Mouse (Mus musculus) embryonic facial prominence, embryonic 11.5 days (tissue): ENCODE results near the gene Cox8b. TPM values are rescaled to one million over a fixed set of nuclear protein-coding genes. Genes with fewer than 3 reads are reported as not detected.

Experiments used
- ATAC-seq: fragments of 200-750 bp; cut with Nextera tagmentation; replicated peaks from 2 replicates; pipeline ENCODE4 v1.8.0; 2017; ENCODE audit warnings: low read depth; ENCODE audit not compliant: insufficient number of reproducible peaks, low FRiP score, low TSS enrichment
- DNase-seq: peaks from one replicate; pipeline ENCODE4 v3.0.0-alpha.2; 2015; ENCODE audit warnings: low spot score
- H3K27ac ChIP-seq: fragments of 300-500 bp; sonication (generic); replicated peaks from 2 replicates; pipeline ENCODE4 v1.5.1; 2014; ENCODE audit warnings: mild to moderate bottlenecking, low read depth, low read length, control low read depth
- H3K27me3 ChIP-seq: fragments of 300-500 bp; sonication (generic); 2 replicates; pipeline ENCODE4 v1.6.1; 2014; ENCODE audit warnings: mild to moderate bottlenecking, low read length, moderate library complexity, mixed read lengths; ENCODE audit not compliant: control insufficient read depth, insufficient read depth
- H3K36me3 ChIP-seq: fragments of 300-500 bp; sonication (generic); replicated peaks from 2 replicates; pipeline ENCODE4 v1.6.1; 2014; ENCODE audit warnings: low read depth, mild to moderate bottlenecking, low read length, moderate library complexity, mixed read lengths; ENCODE audit not compliant: control insufficient read depth, insufficient read depth
- H3K4me1 ChIP-seq: fragments of 300-500 bp; sonication (generic); 2 replicates; pipeline ENCODE4 v1.6.1; 2014; ENCODE audit warnings: low read length, mixed read lengths; ENCODE audit not compliant: control insufficient read depth, insufficient read depth
- H3K4me2 ChIP-seq: fragments of 300-500 bp; sonication (generic); 2 replicates; pipeline ENCODE4 v1.6.1; 2014; ENCODE audit warnings: low read depth, mild to moderate bottlenecking, control low read depth, low read length, moderate library complexity
- H3K4me3 ChIP-seq: fragments of 300-500 bp; sonication (generic); 2 replicates; pipeline ENCODE4 v1.5.1; 2014; ENCODE audit warnings: low read depth, low read length, control low read depth
- H3K9ac ChIP-seq: fragments of 300-500 bp; sonication (generic); replicated peaks from 2 replicates; pipeline ENCODE4 v1.6.1; 2014; ENCODE audit warnings: mild to moderate bottlenecking, control low read depth, low read length
- H3K9me3 ChIP-seq: fragments of 300-500 bp; sonication (generic); replicated peaks from 2 replicates; pipeline ENCODE4 v1.6.1; 2016; ENCODE audit warnings: mild to moderate bottlenecking, low read length, inconsistent platforms, mixed read lengths; ENCODE audit not compliant: control insufficient read depth
- WGBS: fragments of 180-500 bp; shearing (Covaris S2); extraction: QIAGEN DNeasy Blood & Tissue Kit; methylation state at CpG from one replicate; pipeline ENCODE4 v1.1.7; 2014; 5-methylcytosine and 5-hydroxymethylcytosine counted together
- polyA plus RNA-seq: library from polyadenylated mRNA; unstranded; fragments of >200 nt; fragmentation: Nextera tagmentation; extraction: Ambion mirVana; gene quantifications from 2 replicates; pipeline ENCODE4 v1.2.1, GENCODE M21; 2014

Cox8b gene
- polyA plus RNA-seq, 1 experiment from 2014 or later = not detected

DNA sequence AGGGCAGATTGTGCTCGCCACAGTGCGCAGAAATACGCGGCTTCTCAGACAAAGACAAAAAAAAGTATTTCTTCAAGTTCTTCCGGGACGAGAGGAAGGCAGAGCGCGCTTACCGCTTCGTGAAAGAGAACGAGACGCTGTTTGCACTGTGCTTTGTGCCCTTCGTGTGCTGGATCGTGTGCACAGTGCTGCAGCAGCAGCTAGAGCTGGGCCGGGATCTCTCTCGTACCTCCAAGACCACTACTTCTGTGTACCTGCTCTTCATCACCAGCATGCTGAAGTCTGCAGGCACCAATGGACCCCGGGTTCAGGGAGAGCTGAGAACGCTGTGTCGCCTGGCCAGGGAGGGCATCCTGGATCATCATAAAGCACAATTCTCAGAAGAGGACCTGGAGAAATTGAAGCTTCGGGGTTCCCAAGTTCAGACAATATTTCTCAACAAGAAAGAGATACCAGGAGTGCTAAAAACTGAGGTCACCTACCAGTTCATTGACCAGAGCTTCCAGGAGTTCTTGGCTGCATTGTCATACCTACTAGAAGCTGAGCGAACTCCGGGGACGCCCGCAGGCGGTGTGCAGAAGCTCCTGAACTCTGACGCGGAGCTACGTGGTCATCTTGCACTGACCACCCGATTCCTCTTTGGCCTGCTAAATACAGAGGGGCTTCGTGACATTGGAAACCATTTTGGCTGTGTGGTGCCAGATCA, 23.0 kb upstream of the Cox8b start:
- 21% methylated on average over 30 of the region's 30 CpGs for WGBS
- peak overlapping the region; percentile 67 for H3K4me2 ChIP-seq
- H3K4me1 ChIP-seq = peaks cover 9% of the 10 kb centered on the region
- peaks cover 41% of the 10 kb centered on the region for H3K27me3 ChIP-seq
- no peak for ATAC-seq
- DNase-seq = peak; percentile 16
- no peak overlapping the region for H3K27ac ChIP-seq
- no peaks in the 10 kb centered on the region for H3K36me3 ChIP-seq
- peak overlapping the region; percentile 31 for H3K4me3 ChIP-seq
- H3K9me3 ChIP-seq = no peaks in the 10 kb centered on the region
- peak overlapping the region; percentile 39 for H3K9ac ChIP-seq

- ATAC-seq = no peak
These were observed 22.3 kb upstream of the Cox8b start for GRCm38 (mm10) chr7:140922398-140923069.

DNA sequence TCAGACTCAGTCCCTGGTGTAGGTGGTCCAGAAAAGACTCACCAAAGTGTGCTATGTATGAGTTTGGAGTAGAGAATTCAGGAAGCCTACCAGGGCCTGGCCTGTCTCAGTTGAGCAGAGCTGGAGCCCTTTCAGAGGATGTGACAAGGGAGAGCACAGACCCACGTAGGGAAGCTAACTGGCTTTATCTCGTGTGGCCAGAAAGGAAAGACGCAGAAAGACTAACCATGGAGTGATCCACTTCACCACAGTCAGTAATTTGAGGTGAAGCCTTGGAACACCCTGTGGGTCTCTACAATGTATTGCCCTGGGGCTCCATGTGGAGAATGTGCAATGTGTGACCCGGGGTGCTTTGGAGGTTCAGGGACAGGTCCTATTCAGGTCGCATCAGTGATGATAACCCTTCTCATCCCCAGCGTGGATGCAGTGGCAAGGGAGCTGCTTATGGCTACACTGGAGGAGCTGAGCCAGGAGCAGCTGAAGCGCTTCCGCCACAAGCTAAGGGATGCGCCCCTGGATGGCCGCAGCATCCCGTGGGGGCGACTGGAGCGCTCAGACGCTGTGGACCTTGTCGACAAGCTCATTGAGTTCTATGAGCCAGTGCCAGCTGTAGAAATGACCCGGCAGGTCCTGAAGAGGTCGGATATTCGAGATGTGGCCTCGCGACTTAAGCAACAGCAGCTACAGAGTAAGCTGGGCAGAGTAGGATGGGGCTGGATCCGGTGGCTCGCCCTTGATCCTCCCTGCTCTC, 21.2 kb upstream of the Cox8b start:
- H3K9me3 ChIP-seq = no peaks in the 10 kb centered on the region
- H3K9ac ChIP-seq = no peak overlapping the region
- no peak overlapping the region for H3K27ac ChIP-seq
- no peak for ATAC-seq
- no peak for DNase-seq
- 24% methylated on average over 22 of the region's 22 CpGs for WGBS
- peaks cover 41% of the 10 kb centered on the region for H3K27me3 ChIP-seq
- no peak overlapping the region; the same call in 1 of the 2 replicates for H3K4me2 ChIP-seq
- H3K4me1 ChIP-seq = peaks cover 9% of the 10 kb centered on the region
- H3K4me3 ChIP-seq = no peak overlapping the region
- no peaks in the 10 kb centered on the region for H3K36me3 ChIP-seq

More at GRCm38 (mm10) chr7:140922398-140923069, 22.3 kb upstream of the Cox8b start:
- peaks cover 9% of the 10 kb centered on the region for H3K4me1 ChIP-seq
- peaks cover 41% of the 10 kb centered on the region for H3K27me3 ChIP-seq
- peak overlapping the region; percentile 39 for H3K9ac ChIP-seq
- H3K36me3 ChIP-seq = no peaks in the 10 kb centered on the region
- WGBS = under 1% methylated on average over 49 of the region's 49 CpGs
- H3K4me3 ChIP-seq = peak overlapping the region; percentile 31
- no peaks in the 10 kb centered on the region for H3K9me3 ChIP-seq
- H3K4me2 ChIP-seq = peak overlapping the region; percentile 67
- DNase-seq = peak; percentile 59
- no peak overlapping the region for H3K27ac ChIP-seq

DNA sequence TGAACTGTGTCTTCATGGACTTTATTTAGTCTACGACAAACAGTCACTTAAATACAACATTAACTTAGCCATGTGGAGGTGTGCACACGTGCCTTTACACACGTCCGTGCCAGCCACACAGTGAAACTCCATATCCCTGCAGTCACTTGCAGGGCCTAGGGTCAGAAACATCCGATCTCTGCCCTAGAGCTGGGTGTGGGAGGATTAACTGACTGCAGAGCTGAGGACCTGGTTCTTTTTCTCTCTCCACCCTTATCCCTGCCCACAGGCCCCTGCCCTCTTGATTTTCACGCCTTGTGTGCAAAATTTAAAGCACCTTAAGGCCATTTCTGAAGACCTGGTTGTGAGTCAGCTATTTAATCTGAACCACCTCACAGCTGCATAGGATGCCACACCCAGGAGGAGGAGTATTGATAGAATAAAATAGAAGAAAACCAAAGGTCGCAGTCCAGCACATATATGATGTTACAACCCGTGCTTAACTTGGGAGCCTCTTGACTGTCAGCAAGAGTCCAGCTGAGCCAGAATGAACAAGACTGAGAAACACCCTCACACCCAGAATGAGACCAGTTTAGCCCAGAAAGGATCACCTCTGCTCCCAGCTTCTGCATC, 20.3 kb upstream of the Cox8b start, which contains the start of gene Nlrp6:
TSS of gene Nlrp6 (plus strand) at position 485 of the 612 bp plus-strand sequence.
- DNase-seq = no peak
- no peak within 1 kb of the TSS for H3K4me2 ChIP-seq

GRCm38 (mm10) chr7:140919911-140920310, 19.7 kb upstream of the Cox8b start:
- Histone ChIP-seq H3K4me1 (peaks cover 9% of the 10 kb centered on the region), H3K4me2 (no peak overlapping the region), H3K27ac (no peak overlapping the region), H3K27me3 (peaks cover 41% of the 10 kb centered on the region), H3K9ac (no peak overlapping the region), H3K9me3 (no peaks in the 10 kb centered on the region), H3K36me3 (no peaks in the 10 kb centered on the region), H3K4me3 (no peak overlapping the region)
- no peak for DNase-seq
- 71% methylated on average over 4 of the region's 4 CpGs for WGBS
- no peak for ATAC-seq

More for the DNA sequence above, 20.3 kb upstream of the Cox8b start, which contains the start of gene Nlrp6:
- H3K4me3 ChIP-seq = no peak within 1 kb of the TSS
- H3K27ac ChIP-seq = no peak within 1 kb of the TSS
- H3K4me1 ChIP-seq = peaks cover 9% of the 10 kb centered on the region
- 76% methylated on average over 8 of the region's 8 CpGs for WGBS
- H3K9ac ChIP-seq = no peak within 1 kb of the TSS
- H3K27me3 ChIP-seq = peaks cover 41% of the 10 kb centered on the region
- H3K9me3 ChIP-seq = no peaks in the 10 kb centered on the region
- no peaks in the 10 kb centered on the region for H3K36me3 ChIP-seq
- ATAC-seq = no peak

- ATAC-seq (no peak), DNase-seq (no peak)
- Histone ChIP-seq H3K4me3 (no peak overlapping the region), H3K27ac (no peak overlapping the region), H3K36me3 (no peaks in the 10 kb centered on the region), H3K9ac (no peak overlapping the region), H3K4me1 (no peaks in the 10 kb centered on the region), H3K27me3 (no peaks in the 10 kb centered on the region), H3K9me3 (no peaks in the 10 kb centered on the region), H3K4me2 (no peak overlapping the region)
- WGBS = 84% methylated on average over 8 of the region's 8 CpGs
These were observed 13.9 kb upstream of the Cox8b start for GRCm38 (mm10) chr7:140914031-140914690.

GRCm38 (mm10) chr7:140912846-140913482, 12.7 kb upstream of the Cox8b start:
- ATAC-seq = no peak

More at GRCm38 (mm10) chr7:140912846-140913482, 12.7 kb upstream of the Cox8b start:
- Histone ChIP-seq H3K27ac (no peak overlapping the region), H3K4me2 (no peak overlapping the region), H3K4me3 (no peak overlapping the region), H3K4me1 (no peaks in the 10 kb centered on the region; the same call in 1 of the 2 replicates), H3K9ac (no peak overlapping the region), H3K27me3 (no peaks in the 10 kb centered on the region), H3K9me3 (no peaks in the 10 kb centered on the region), H3K36me3 (no peaks in the 10 kb centered on the region)
- DNase-seq = no peak
- WGBS = 64% methylated on average over 5 of the region's 5 CpGs
